Mouse (Mus musculus): ENCODE measurements around the gene Ptpre. TPM values are rescaled to one million over a fixed set of nuclear protein-coding genes. Genes with fewer than 3 reads are reported as not detected.

Gene Ptpre
- polyA plus RNA-seq, 2 experiments, result 1.8 to 1.9 TPM

DNA sequence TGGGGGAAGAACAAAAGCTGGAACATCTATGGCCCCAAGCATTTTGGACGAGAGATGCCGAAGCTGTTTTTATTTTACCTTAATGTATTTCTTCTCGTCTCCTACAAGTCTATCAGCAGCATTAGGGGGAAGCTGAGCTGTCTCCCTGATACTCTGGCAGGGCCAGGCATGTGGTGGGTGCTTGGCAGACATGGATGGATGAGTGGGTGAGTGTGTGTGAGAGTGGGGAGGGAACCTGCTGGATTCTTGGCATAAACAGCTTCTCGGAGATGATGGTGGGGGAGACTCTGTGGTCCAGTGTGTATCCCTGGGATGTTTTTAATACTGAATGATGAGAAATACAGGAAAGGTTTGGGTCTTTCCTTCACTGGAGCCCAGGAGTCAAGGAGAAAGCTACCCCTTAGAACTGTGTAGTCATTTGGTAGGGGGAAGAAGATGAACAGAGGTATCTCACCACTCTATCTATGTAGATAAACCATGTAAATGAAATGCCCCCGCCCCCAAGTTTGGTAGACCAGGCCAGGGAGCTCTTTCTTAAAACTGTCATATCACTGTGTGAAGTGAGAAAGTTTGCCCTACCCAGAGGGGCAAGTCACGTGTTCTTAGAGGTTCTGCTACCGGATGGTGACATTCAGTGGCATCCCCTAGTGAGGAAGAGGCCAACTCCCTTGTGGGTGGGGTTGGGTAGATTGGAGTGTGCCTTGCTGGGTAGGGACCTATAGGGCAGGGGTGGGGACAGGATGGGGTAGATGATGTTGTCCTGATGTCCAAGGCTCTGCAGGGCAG lies 43.2 kb downstream of the Ptpre start:
- DNase-seq (ENCODE audit: low read depth in 3 of 3, low spot score in 3 of 3), result no peak
- no peaks in the 10 kb centered on the region for H3K27me3 ChIP-seq (ENCODE audit: control insufficient read depth, insufficient read depth, low read length)
- H3K4me3 ChIP-seq (ENCODE audit: insufficient read depth in 1 of 2, low read depth in 2 of 2, low read length in 2 of 2), result no peak overlapping the region
- H3K4me2 ChIP-seq (ENCODE audit: low read depth), result peak overlapping the region; percentile 31; the same call in 1 of the 2 replicates
- ATAC-seq (ENCODE audit: insufficient read depth), result peak; percentile 87
- no peak for TF ChIP-seq CTCF (IDR thresholded peaks at IDR 0.05; ENCODE audit: low read depth)
- TF ChIP-seq EP300 (IDR thresholded peaks at IDR 0.05; ENCODE audit: low read depth), result no peak
- H3K27ac ChIP-seq, result peak overlapping the region; percentile 27; the same call in 1 of the 2 replicates
- WGBS (ENCODE audit: insufficient replicate concordance), result 18% methylated on average over 7 of the region's 7 CpGs
- no peaks in the 10 kb centered on the region for H3K9me3 ChIP-seq (ENCODE audit: control insufficient read depth, low read length)
- H3K9ac ChIP-seq (replicated peaks), result no peak overlapping the region
- H3K4me1 ChIP-seq (replicated peaks; ENCODE audit: control insufficient read depth in 2 of 2, insufficient read depth in 2 of 2, low read length in 1 of 2), result peaks cover 16 to 46% of the 10 kb centered on the region in 2 experiments
- no peaks in the 10 kb centered on the region for H3K36me3 ChIP-seq (replicated peaks; ENCODE audit: control insufficient read depth, insufficient read depth, low read depth)

GRCm38 (mm10) chr7:135581128-135581527 lies 43.8 kb downstream of the Ptpre start:
- WGBS (ENCODE audit: insufficient replicate concordance), result 12% methylated on average over 5 of the region's 5 CpGs
- H3K27me3 ChIP-seq (ENCODE audit: control insufficient read depth, insufficient read depth, low read length), result no peaks in the 10 kb centered on the region
- peak overlapping the region; percentile 27; the same call in 1 of the 2 replicates for H3K27ac ChIP-seq
- ATAC-seq (ENCODE audit: insufficient read depth) (peak; percentile 80), DNase-seq (ENCODE audit: low read depth in 3 of 3, low spot score in 3 of 3) (peak in 1 of 3 experiments; percentile 35)
- peak overlapping the region; percentile 31; the same call in 1 of the 2 replicates for H3K4me2 ChIP-seq (ENCODE audit: low read depth)
- peaks cover 12 to 43% of the 10 kb centered on the region in 2 experiments for H3K4me1 ChIP-seq (replicated peaks; ENCODE audit: control insufficient read depth in 2 of 2, insufficient read depth in 2 of 2, low read length in 1 of 2)
- H3K36me3 ChIP-seq (replicated peaks; ENCODE audit: control insufficient read depth, insufficient read depth, low read depth), result no peaks in the 10 kb centered on the region
- no peak overlapping the region for H3K9ac ChIP-seq (replicated peaks)
- no peaks in the 10 kb centered on the region for H3K9me3 ChIP-seq (ENCODE audit: control insufficient read depth, low read length)
- H3K4me3 ChIP-seq (ENCODE audit: insufficient read depth in 1 of 2, low read depth in 2 of 2, low read length in 2 of 2), result no peak overlapping the region
- TF ChIP-seq CTCF (IDR thresholded peaks at IDR 0.05; ENCODE audit: low read depth) (no peak), EP300 (IDR thresholded peaks at IDR 0.05; ENCODE audit: low read depth) (peak; percentile 60)

DNA sequence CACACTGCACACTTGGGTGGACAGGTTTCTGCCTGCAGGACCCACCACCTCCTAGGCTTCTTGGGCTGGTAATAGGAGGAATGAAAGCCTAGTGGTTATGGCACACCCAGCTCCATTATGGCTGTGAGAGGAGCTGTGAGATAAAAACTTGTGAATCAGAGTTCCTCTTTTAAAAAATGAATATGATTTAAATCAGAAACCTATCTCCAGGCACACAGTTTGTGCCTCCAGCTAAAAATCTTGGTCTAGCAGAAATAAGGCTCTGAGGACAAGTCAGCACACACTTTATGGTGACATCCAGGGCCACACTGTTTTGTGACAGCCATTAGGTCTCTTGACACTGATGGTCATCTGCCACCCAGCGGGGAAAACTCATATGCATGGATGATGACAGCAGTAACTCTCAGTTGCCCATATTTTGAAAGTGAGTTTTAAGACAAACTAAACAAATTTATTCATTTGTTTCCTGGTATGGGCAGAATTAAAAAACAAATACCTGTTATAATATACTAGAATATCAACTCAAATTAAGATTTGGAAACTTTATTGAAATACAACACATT lies 47.9 kb downstream of the Ptpre start:
- DNase-seq (ENCODE audit: low read depth in 3 of 3, low spot score in 3 of 3), result no peak
- WGBS (ENCODE audit: insufficient replicate concordance), result 48% methylated on average over 1 of the region's 1 CpGs

DNA sequence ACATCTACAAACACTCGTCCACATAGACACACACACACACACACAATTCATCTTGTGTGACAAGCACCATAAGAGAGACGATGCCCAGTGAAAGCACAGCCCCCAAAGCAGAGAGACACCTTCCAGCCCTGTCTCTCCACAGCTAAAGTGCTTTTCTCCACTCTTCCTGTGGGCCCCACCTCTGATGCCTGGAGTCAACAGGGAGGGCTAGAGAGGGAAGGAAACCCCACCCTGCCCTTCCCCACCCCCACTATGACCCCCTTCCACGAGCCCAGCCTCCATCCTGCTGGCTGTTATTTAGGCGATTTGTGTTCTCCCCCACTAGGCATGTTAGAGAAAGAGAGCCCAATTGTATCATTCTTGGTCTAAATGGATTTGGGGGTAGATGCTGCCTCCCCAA lies 49.1 kb downstream of the Ptpre start:
- no peak overlapping the region for H3K4me3 ChIP-seq (ENCODE audit: insufficient read depth in 1 of 2, low read depth in 2 of 2, low read length in 2 of 2)
- TF ChIP-seq CTCF (IDR thresholded peaks at IDR 0.05; ENCODE audit: low read depth) (no peak), EP300 (IDR thresholded peaks at IDR 0.05; ENCODE audit: low read depth) (no peak)
- no peak for DNase-seq (ENCODE audit: low read depth in 3 of 3, low spot score in 3 of 3)
- no peak overlapping the region for H3K9ac ChIP-seq (replicated peaks)
- no peaks in the 10 kb centered on the region for H3K9me3 ChIP-seq (ENCODE audit: control insufficient read depth, low read length)
- no peak overlapping the region for H3K27ac ChIP-seq
- ATAC-seq (ENCODE audit: insufficient read depth), result no peak
- no peaks in the 10 kb centered on the region for H3K36me3 ChIP-seq (replicated peaks; ENCODE audit: control insufficient read depth, insufficient read depth, low read depth)
- peaks cover 5 to 32% of the 10 kb centered on the region in 2 experiments; a peak in 3 of 4 replicates for H3K4me1 ChIP-seq (replicated peaks; ENCODE audit: control insufficient read depth in 2 of 2, insufficient read depth in 2 of 2, low read length in 1 of 2)
- H3K27me3 ChIP-seq (ENCODE audit: control insufficient read depth, insufficient read depth, low read length), result no peaks in the 10 kb centered on the region
- 15% methylated on average over 4 of the region's 4 CpGs for WGBS (ENCODE audit: insufficient replicate concordance)
- no peak overlapping the region for H3K4me2 ChIP-seq (ENCODE audit: low read depth)

More for the DNA sequence above, 47.9 kb downstream of the Ptpre start:
- Histone ChIP-seq H3K9ac (replicated peaks) (no peak overlapping the region), H3K4me3 (ENCODE audit: insufficient read depth in 1 of 2, low read depth in 2 of 2, low read length in 2 of 2) (no peak overlapping the region), H3K4me1 (replicated peaks; ENCODE audit: control insufficient read depth in 2 of 2, insufficient read depth in 2 of 2, low read length in 1 of 2) (peaks cover 12 to 40% of the 10 kb centered on the region in 2 experiments), H3K9me3 (ENCODE audit: control insufficient read depth, low read length) (no peaks in the 10 kb centered on the region), H3K27ac (no peak overlapping the region), H3K27me3 (ENCODE audit: control insufficient read depth, insufficient read depth, low read length) (no peaks in the 10 kb centered on the region), H3K4me2 (ENCODE audit: low read depth) (no peak overlapping the region), H3K36me3 (replicated peaks; ENCODE audit: control insufficient read depth, insufficient read depth, low read depth) (no peaks in the 10 kb centered on the region)
- no peak; the same call in 1 of the 2 replicates for TF ChIP-seq CTCF (IDR thresholded peaks at IDR 0.05; ENCODE audit: low read depth)
- no peak for TF ChIP-seq EP300 (IDR thresholded peaks at IDR 0.05; ENCODE audit: low read depth)
- no peak for ATAC-seq (ENCODE audit: insufficient read depth)

Data from liver, embryonic 14.5 days (tissue).